Mouse (Mus musculus) spleen, adult 2 months (tissue): ENCODE results near the gene Tbc1d14. TPM values are rescaled to one million over a fixed set of nuclear protein-coding genes. Genes with fewer than 3 reads are reported as not detected.
A peak's percentile ranks its signal among the peaks of the same experiment; 100 is the strongest.

Experiments used
- DNase-seq, 2 experiments: peaks; one replicate each; pipeline versions ENCODE4 v3.0.0 to v3.0.0-alpha.2; 2012 to 2021; ENCODE audit warnings: low spot score in 2 of 2, low read depth in 1 of 2
- H3K27ac ChIP-seq: fragments of 200-500 bp; 2 replicates; pipeline ENCODE4 v1.5.1; 2012; ENCODE audit warnings: low read length, inconsistent platforms; ENCODE audit not compliant: insufficient read depth
- H3K27me3 ChIP-seq: fragments of 200-500 bp; 2 replicates; pipeline ENCODE4 v1.6.1; 2012; ENCODE audit warnings: mild to moderate bottlenecking, moderate library complexity, low read length, inconsistent platforms; ENCODE audit not compliant: control insufficient read depth, insufficient read depth
- H3K36me3 ChIP-seq: fragments of 200-500 bp; 2 replicates; pipeline ENCODE4 v1.6.1; 2012; ENCODE audit warnings: mild to moderate bottlenecking, low read length, inconsistent platforms; ENCODE audit not compliant: control insufficient read depth, insufficient read depth
- H3K4me1 ChIP-seq: fragments of 200-500 bp; 2 replicates; pipeline ENCODE4 v1.6.1; 2011; ENCODE audit warnings: inconsistent platforms; ENCODE audit not compliant: control insufficient read depth, insufficient read depth, insufficient read length
- H3K4me3 ChIP-seq: fragments of 200-500 bp; 2 replicates; pipeline ENCODE4 v1.5.1; 2011; ENCODE audit warnings: mild to moderate bottlenecking, inconsistent platforms; ENCODE audit not compliant: insufficient read depth, insufficient read length; ENCODE audit errors: extremely low read depth
- CTCF ChIP-seq: fragments of 200-500 bp; IDR thresholded peaks from 2 replicates; pipeline ENCODE4 v1.5.1; 2011; ENCODE audit warnings: mild to moderate bottlenecking, inconsistent platforms; ENCODE audit not compliant: insufficient read depth, insufficient read length, insufficient replicate concordance; ENCODE audit errors: extremely low read depth
- POLR2A ChIP-seq: fragments of 200-500 bp; IDR thresholded peaks from 2 replicates; pipeline ENCODE4 v1.6.1; 2011; ENCODE audit warnings: low read depth, low read length, inconsistent platforms
- WGBS: fragments of 180-500 bp; shearing (Covaris S2); methylation state at CpG from one replicate; pipeline ENCODE4 v1.1.7; 2018; 5-methylcytosine and 5-hydroxymethylcytosine counted together
- polyA plus RNA-seq: library from polyadenylated mRNA; depleted of rRNA; stranded (reverse); fragments of >200 nt; gene quantifications from 2 replicates; pipeline ENCODE4 v1.2.3, GENCODE M21; 2012

The Tbc1d14 gene
- polyA plus RNA-seq, 1 experiment = 38.3 TPM

DNA sequence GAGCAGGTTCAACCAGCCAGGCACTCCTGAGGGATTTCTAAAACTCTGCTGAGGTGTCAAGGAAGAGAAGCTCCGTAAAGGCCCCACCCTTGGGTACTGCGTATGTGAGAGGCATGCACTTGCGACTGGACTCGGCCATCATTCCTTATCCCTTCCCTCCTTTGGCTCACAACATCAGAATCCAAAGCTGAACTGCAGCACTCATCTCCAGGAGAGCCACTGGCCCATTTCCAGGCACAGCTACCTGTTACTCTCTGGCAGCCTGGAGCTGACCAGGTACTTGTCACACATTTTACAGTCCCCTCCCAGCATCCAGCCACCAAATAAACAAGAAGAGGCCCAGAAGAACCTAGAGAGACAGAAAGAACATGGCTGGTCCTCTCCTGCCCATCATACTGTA, 40.7 kb downstream of the Tbc1d14 start:
- Histone ChIP-seq H3K36me3 (no peaks in the 10 kb centered on the region), H3K4me3 (no peak overlapping the region), H3K27ac (peak overlapping the region; percentile 81), H3K27me3 (no peaks in the 10 kb centered on the region), H3K4me1 (peaks cover 48% of the 10 kb centered on the region; the same call in 1 of the 2 replicates)
- no peak for DNase-seq
- WGBS = 90% methylated on average over 4 of the region's 4 CpGs
- TF ChIP-seq CTCF (no peak), POLR2A (no peak)

DNA sequence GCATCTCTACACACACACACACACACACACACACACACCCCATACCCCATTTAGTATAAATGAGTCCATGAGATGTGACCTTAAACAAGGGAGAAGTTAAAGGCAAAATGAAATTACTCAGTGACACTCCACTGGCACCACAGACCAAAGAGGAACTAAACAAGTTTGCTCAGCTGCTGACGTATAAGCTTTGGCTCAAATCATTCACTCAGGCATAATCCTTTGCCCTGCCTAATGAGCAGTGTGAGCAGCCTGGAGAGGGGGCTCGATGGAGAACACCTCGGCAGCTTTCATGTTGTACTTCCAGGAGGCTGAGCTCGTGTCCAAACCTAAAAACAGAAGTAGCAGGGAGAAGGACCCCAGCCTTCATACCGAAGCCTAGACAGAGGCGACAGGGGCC, 43.8 kb downstream of the Tbc1d14 start:
- Histone ChIP-seq H3K27me3 (no peaks in the 10 kb centered on the region), H3K4me3 (no peak overlapping the region), H3K27ac (peak overlapping the region; percentile 83), H3K4me1 (peaks cover 51% of the 10 kb centered on the region; the same call in 1 of the 2 replicates), H3K36me3 (no peaks in the 10 kb centered on the region)
- 41% methylated on average over 6 of the region's 6 CpGs for WGBS
- DNase-seq = no peak
- no peak for TF ChIP-seq POLR2A
- no peak for TF ChIP-seq CTCF

DNA sequence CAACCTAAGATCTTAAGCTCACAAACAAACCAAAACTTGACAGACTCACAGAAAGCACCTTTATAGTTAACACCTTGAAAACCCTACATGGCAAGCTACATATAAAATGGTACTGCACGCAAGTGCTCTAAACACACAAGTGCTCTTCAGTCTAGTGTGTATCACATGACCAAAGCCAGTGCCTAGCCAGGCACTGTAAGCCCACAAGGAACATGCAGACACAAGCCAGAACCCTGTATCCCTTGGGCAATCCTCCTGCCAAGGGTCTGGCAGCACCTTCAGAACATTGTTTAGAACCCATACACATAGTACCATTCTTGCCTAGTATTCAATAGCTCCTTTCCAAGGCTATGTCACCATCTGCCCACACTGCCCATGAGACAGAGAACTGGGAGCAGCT, 48.3 kb downstream of the Tbc1d14 start:
- WGBS = 97% methylated on average over 1 of the region's 1 CpGs
- DNase-seq = no peak
- TF ChIP-seq CTCF (no peak), POLR2A (no peak)
- no peak overlapping the region for H3K27ac ChIP-seq
- peaks cover 3% of the 10 kb centered on the region for H3K36me3 ChIP-seq
- H3K4me3 ChIP-seq = no peak overlapping the region
- peaks cover 22% of the 10 kb centered on the region; the same call in 1 of the 2 replicates for H3K4me1 ChIP-seq
- H3K27me3 ChIP-seq = no peaks in the 10 kb centered on the region

DNA sequence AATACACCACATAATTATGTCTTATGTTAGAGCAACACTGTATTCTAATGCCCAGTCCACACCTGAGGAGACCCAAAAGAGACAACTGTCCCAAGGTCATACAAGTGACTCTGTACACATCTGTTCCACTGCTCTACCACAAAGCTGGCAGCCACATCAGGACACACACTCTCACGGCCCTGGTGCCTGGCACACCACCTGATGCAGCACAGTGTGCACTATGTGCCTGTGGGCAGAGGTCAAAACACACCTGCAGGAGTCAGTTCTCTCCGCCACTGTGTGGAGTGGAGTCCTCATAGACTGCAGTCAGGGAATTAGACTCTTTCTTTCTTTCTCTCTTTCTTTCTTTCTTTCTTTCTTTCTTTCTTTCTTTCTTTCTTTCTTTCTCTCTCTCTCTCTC, 52.1 kb downstream of the Tbc1d14 start:
- no peak for TF ChIP-seq CTCF
- no peak for TF ChIP-seq POLR2A
- Histone ChIP-seq H3K4me1 (peaks cover 6% of the 10 kb centered on the region), H3K27ac (no peak overlapping the region), H3K36me3 (peaks cover 3% of the 10 kb centered on the region), H3K4me3 (no peak overlapping the region), H3K27me3 (no peaks in the 10 kb centered on the region)
- WGBS = 82% methylated on average over 2 of the region's 2 CpGs
- DNase-seq = no peak

DNA sequence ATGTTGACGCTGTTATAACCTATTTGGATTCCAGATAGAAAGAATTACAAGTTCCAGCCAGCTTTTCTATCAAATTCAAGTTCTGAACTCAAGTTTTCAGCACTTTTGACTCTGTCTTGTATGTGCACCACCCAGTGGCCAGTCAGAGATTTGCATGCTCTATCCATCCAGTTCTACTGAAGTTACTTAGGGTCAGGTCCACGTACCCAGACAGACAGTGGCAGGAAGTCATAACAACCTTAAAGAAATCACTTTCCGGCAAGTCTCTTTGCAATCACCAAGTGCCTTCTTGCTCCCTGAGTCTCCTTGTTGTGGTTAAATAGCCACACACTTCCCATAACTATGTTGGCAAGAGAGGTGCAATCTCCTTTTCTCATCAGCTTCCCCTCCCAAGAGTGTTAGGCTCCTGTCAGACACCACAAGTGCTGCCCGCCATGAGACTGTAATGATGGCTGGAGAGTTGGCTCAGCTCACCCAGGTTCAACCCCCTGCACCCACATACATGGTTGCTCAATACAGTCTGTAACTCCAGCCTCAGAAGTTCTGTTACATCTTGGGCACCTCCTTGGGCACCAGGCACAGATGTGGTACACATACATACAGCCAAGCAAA, 54.4 kb downstream of the Tbc1d14 start:
- peak; percentile 66 to 86 for DNase-seq
- H3K27ac ChIP-seq = peak overlapping the region; percentile 36; the same call in 1 of the 2 replicates
- peak; percentile 19; the same call in 1 of the 2 replicates for TF ChIP-seq CTCF
- no peak for TF ChIP-seq POLR2A
- peaks cover 16% of the 10 kb centered on the region for H3K4me1 ChIP-seq
- no peaks in the 10 kb centered on the region for H3K27me3 ChIP-seq
- H3K36me3 ChIP-seq = peaks cover 3% of the 10 kb centered on the region
- 15% methylated on average over 4 of the region's 4 CpGs for WGBS
- no peak overlapping the region for H3K4me3 ChIP-seq

DNA sequence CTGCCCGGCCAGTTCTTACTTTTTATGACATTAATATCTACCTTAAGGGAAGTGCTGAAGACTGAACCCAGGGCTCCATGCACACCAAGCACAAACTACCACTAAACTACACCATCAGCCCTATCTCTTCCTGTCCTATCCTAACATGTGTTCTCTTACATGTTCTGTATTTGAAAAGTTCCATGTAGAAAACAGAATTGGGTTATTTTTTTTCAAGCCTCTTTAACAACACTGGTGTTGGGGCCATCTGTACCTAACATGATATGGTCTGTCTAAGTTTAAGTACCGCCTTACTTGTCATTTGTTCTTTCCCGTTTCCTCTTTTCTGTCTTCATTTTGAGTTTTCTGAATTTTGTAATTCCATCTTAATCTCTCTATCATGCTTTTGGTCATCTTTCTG, 56.7 kb downstream of the Tbc1d14 start:
- Histone ChIP-seq H3K4me3 (no peak overlapping the region), H3K27me3 (no peaks in the 10 kb centered on the region), H3K36me3 (0 out of 2 replicates have a peak, but pooled peaks cover 2% of the 10 kb centered on the region), H3K27ac (peak overlapping the region; percentile 39; the same call in 1 of the 2 replicates), H3K4me1 (peaks cover 18% of the 10 kb centered on the region)
- no peak for DNase-seq
- no peak for TF ChIP-seq POLR2A
- no peak for TF ChIP-seq CTCF
- 51% methylated on average over 3 of the region's 3 CpGs for WGBS
